Mouse (Mus musculus) G1E (cell line): Measurements from ENCODE around the gene Hhex.

Experiments used
- CTCF ChIP-seq: IDR thresholded peaks from 2 replicates; pipeline ENCODE4 v1.5.1; 2012; ENCODE audit warnings: low read depth, low read length, inconsistent platforms, mixed read lengths
- GATA1 ChIP-seq: IDR thresholded peaks from 2 replicates; pipeline ENCODE4 v1.6.1; 2012; ENCODE audit warnings: borderline replicate concordance, low read length, inconsistent platforms, mixed read lengths
- POLR2AphosphoS5 ChIP-seq: IDR thresholded peaks from 2 replicates; pipeline ENCODE4 v1.6.1; 2012; ENCODE audit warnings: low read depth, low read length, inconsistent platforms; ENCODE audit not compliant: insufficient replicate concordance

DNA sequence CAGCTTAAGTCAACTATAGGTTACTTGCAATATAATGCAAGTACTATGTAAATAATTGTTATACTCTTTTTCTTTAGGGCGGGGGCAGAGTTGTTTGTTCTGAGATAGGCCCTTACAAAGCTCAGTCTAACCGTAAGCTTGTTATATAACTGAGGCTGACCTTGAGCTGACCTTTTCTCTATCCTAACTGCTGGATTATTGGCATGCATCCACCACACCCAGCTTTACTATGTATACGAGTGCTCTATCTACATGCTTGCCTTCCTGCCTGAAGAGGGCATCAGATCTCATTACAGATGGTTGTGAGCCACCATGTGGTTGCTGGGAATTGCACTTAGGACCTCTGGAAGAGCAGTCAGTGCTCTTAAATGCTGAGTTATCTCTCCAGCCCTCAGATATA, 48.5 kb upstream of the Hhex start:
- TF ChIP-seq CTCF (no peak), GATA1 (no peak), POLR2AphosphoS5 (no peak)
